ENCODE assay signal across 8 mouse cellular contexts in the genomic region with DNA sequence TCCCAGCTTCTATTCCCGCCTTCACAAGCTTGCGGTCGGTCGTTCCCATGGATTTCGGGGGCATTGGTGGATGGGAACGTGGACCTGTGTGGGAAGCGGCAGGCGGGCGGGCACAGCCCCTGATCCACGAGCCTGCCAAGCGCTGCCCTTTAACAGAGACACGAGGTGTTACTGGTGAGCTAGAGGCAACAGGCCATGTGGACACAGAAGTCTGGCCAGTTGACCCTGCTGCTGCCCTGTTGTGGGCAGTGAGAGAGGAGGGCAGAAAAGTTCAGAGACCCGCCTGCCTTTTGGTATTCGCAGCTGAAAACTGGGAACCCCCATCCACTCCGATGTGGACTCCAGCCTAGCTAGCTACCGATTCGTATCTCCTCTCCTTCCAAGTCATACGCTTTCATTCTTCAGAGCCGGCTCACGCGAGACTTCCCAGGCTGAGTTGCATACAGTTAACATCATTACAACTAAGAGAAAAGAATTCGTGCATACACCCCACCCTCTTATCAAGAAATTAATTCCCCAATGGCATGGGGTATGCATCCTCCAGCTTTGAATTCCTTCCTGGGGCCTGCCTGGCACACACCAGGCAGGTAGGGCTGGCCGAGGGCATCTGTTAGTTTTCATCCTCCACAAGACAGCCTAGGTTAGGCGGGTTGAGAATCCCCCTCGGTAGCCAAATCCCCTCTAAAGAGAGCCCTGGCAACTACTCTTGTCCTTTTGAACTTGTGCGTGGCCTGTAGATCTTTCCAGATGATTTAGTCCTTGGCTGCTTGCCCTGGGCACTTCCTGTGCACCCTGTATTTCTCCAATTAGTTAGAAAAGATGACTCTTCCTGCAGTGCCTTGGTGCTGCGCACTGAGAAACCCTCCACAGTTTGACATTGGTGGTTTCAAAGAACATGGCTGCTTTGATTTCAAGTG. TPM values are rescaled to one million over a fixed set of nuclear protein-coding genes. Genes with fewer than 3 reads are reported as not detected.
DNase-seq lines count a peak whose midpoint lies in the region; ATAC-seq and TF ChIP-seq lines count a peak whose summit lies in the region.

No protein-coding gene starts in this region.

- WGBS in heart, embryonic 12.5 days: 12% methylated on average over 27 of the region's 27 CpGs
- WGBS in kidney, embryonic 15.5 days: 6% methylated on average over 27 of the region's 27 CpGs
- WGBS in lung, embryonic 16.5 days: 6% methylated on average over 27 of the region's 27 CpGs

- DNase-seq in 3T3-L1 (ENCODE audit: low read depth, low spot score): peak; percentile 60
- DNase-seq in cerebellum, postnatal 25 days: peak; percentile 54 to 81
- peak; percentile 46 for DNase-seq in right cerebral cortex, postnatal 14 days
- DNase-seq in thymus, postnatal 36 days: no peak

- H3K27ac ChIP-seq in ES-Bruce4 (ENCODE audit: insufficient read depth, low read length): no peak overlapping the region
- H3K27ac ChIP-seq in heart, embryonic 12.5 days (ENCODE audit: poor library complexity, severe bottlenecking): peak overlapping the region; percentile 32
- H3K27ac ChIP-seq in kidney, embryonic 15.5 days: peak overlapping the region; percentile 82
- peak overlapping the region; percentile 85 for H3K27ac ChIP-seq in lung, embryonic 16.5 days (ENCODE audit: low read length)

- no peaks in the 10 kb centered on the region for H3K9me3 ChIP-seq in ES-Bruce4 (replicated peaks; ENCODE audit: control insufficient read depth, insufficient read depth, low read length, poor library complexity, severe bottlenecking)
- no peaks in the 10 kb centered on the region for H3K9me3 ChIP-seq in heart, embryonic 12.5 days (replicated peaks)
- no peaks in the 10 kb centered on the region for H3K9me3 ChIP-seq in kidney, embryonic 15.5 days (replicated peaks)
- H3K9me3 ChIP-seq in lung, embryonic 16.5 days (ENCODE audit: control insufficient read depth, low read length): no peaks in the 10 kb centered on the region

- no peak for TF ChIP-seq POLR2A in ES-Bruce4 (IDR thresholded peaks at IDR 0.05; ENCODE audit: insufficient read depth, low read length)

- no peaks in the 10 kb centered on the region for H3K4me1 ChIP-seq in ES-Bruce4 (ENCODE audit: control insufficient read depth, insufficient read depth, low read length)
- peaks cover 30% of the 10 kb centered on the region for H3K4me1 ChIP-seq in heart, embryonic 12.5 days (replicated peaks)
- H3K4me1 ChIP-seq in kidney, embryonic 15.5 days: peaks cover 40% of the 10 kb centered on the region
- peaks cover 28% of the 10 kb centered on the region for H3K4me1 ChIP-seq in lung, embryonic 16.5 days (replicated peaks; ENCODE audit: control insufficient read depth, insufficient read depth, low read length)

- H3K4me3 ChIP-seq in ES-Bruce4 (ENCODE audit: low read depth, low read length): peak overlapping the region; percentile 39
- peak overlapping the region; percentile 45 for H3K4me3 ChIP-seq in heart, embryonic 12.5 days
- peak overlapping the region; percentile 41 for H3K4me3 ChIP-seq in kidney, embryonic 15.5 days (replicated peaks)
- peak overlapping the region; percentile 49 for H3K4me3 ChIP-seq in lung, embryonic 16.5 days (ENCODE audit: low read length)

- ATAC-seq in heart, embryonic 12.5 days (ENCODE audit: insufficient number of reproducible peaks, low FRiP score): peak; percentile 16; the same call in 1 of the 2 replicates
- peak; percentile 30 for ATAC-seq in kidney, embryonic 15.5 days (replicated peaks; ENCODE audit: low FRiP score)
- peak; percentile 53 for ATAC-seq in lung, embryonic 16.5 days (ENCODE audit: low read depth)

- TF ChIP-seq EP300 in ES-Bruce4 (IDR thresholded peaks at IDR 0.05; ENCODE audit: insufficient read depth, low read depth, low read length): no peak

- peak overlapping the region; percentile 90 for H3K4me2 ChIP-seq in heart, embryonic 12.5 days
- peak overlapping the region; percentile 79 for H3K4me2 ChIP-seq in kidney, embryonic 15.5 days
- H3K4me2 ChIP-seq in lung, embryonic 16.5 days (ENCODE audit: low read depth, low read length): peak overlapping the region; percentile 96

- peak overlapping the region; percentile 27 for H3K9ac ChIP-seq in ES-Bruce4 (ENCODE audit: low read depth, poor library complexity, severe bottlenecking)
- peak overlapping the region; percentile 68 for H3K9ac ChIP-seq in heart, embryonic 12.5 days
- H3K9ac ChIP-seq in kidney, embryonic 15.5 days: peak overlapping the region; percentile 52
- peak overlapping the region; percentile 77 for H3K9ac ChIP-seq in lung, embryonic 16.5 days (ENCODE audit: low read length)

- peaks cover 5% of the 10 kb centered on the region; the same call in 1 of the 2 replicates for H3K27me3 ChIP-seq in ES-Bruce4 (ENCODE audit: control insufficient read depth, insufficient read depth, low read length, poor library complexity, severe bottlenecking)
- H3K27me3 ChIP-seq in heart, embryonic 12.5 days (replicated peaks): peaks cover 21% of the 10 kb centered on the region
- peaks cover 16% of the 10 kb centered on the region; the same call in 1 of the 2 replicates for H3K27me3 ChIP-seq in kidney, embryonic 15.5 days
- H3K27me3 ChIP-seq in lung, embryonic 16.5 days (ENCODE audit: control insufficient read depth, insufficient read depth, low read depth, low read length): no peaks in the 10 kb centered on the region

- no peaks in the 10 kb centered on the region for H3K36me3 ChIP-seq in ES-Bruce4 (ENCODE audit: control insufficient read depth, insufficient read depth, low read length, poor library complexity, severe bottlenecking)
- H3K36me3 ChIP-seq in heart, embryonic 12.5 days: no peaks in the 10 kb centered on the region
- H3K36me3 ChIP-seq in kidney, embryonic 15.5 days: no peaks in the 10 kb centered on the region
- no peaks in the 10 kb centered on the region for H3K36me3 ChIP-seq in lung, embryonic 16.5 days (ENCODE audit: control insufficient read depth, insufficient read depth, low read length)

- no peak for TF ChIP-seq CTCF in ES-Bruce4 (IDR thresholded peaks at IDR 0.05; ENCODE audit: low read depth, low read length)

RNA-seq across cellular contexts. Expression of a gene that starts 1.1 kb away (rescaled TPM):
- polyA plus RNA-seq in ES-Bruce4 (2011; ENCODE audit: insufficient read depth, insufficient read length, low read depth, missing spikeins): not detected in 2 replicates
- polyA plus RNA-seq in heart, embryonic 12.5 days (2016; fragmentation: Nextera tagmentation; extraction: Ambion mirVana): 0.22 and 0.66 TPM in 2 replicates
- 0.27 and 0.56 TPM in 2 replicates for polyA plus RNA-seq in kidney, embryonic 15.5 days (2015; fragmentation: Nextera tagmentation; extraction: Ambion mirVana)
- polyA plus RNA-seq in lung, embryonic 16.5 days (2015; fragmentation: Nextera tagmentation; extraction: Ambion mirVana): 0.29 and 0.54 TPM in 2 replicates

RNA-seq across cellular contexts. Expression of a gene that starts 12.3 kb away (rescaled TPM):
- polyA plus RNA-seq in ES-Bruce4 (2011; ENCODE audit: insufficient read depth, insufficient read length, low read depth, missing spikeins): 0.37 TPM in 1 of 2 replicates, not detected in the other
- polyA plus RNA-seq in heart, embryonic 12.5 days (2016; fragmentation: Nextera tagmentation; extraction: Ambion mirVana): 2.5 and 2.7 TPM in 2 replicates
- polyA plus RNA-seq in kidney, embryonic 15.5 days (2015; fragmentation: Nextera tagmentation; extraction: Ambion mirVana): 1.0 and 2.2 TPM in 2 replicates
- 22.4 and 28.6 TPM in 2 replicates for polyA plus RNA-seq in lung, embryonic 16.5 days (2015; fragmentation: Nextera tagmentation; extraction: Ambion mirVana)

Comparison
In these comparisons a context has a peak if more than half of its experiments do, and no peak if none do; other contexts are left out.
1. DNase-seq: peak in 3T3-L1 (single experiment), cerebellum, postnatal 25 days (2 of 2) and right cerebral cortex, postnatal 14 days (single experiment); none in thymus, postnatal 36 days (0 of 2).
2. H3K9ac ChIP-seq: peak in every context shown above with its lines; median percentile 77 in lung, embryonic 16.5 days; 68 in heart, embryonic 12.5 days; 52 in kidney, embryonic 15.5 days; 27 in ES-Bruce4.
3. Peak in every context shown above with its lines, with median percentiles within 50 percentile points of each other: H3K4me3 ChIP-seq, ATAC-seq and H3K4me2 ChIP-seq.